Mouse (Mus musculus) central nervous system, embryonic 11.5 days (tissue): Measurements from ENCODE around the gene Alg10b. TPM values are rescaled to one million over a fixed set of nuclear protein-coding genes. Genes with fewer than 3 reads are reported as not detected.

Source experiments
- polyA plus RNA-seq: library from polyadenylated mRNA; depleted of rRNA; stranded (reverse); fragments of >200 nt; gene quantifications from 2 replicates; pipeline ENCODE4 v1.2.3, GENCODE M21; 2012; rRNA removed

Gene Alg10b
- polyA plus RNA-seq, result 26.3 and 45.1 TPM in 2 replicates

DNA sequence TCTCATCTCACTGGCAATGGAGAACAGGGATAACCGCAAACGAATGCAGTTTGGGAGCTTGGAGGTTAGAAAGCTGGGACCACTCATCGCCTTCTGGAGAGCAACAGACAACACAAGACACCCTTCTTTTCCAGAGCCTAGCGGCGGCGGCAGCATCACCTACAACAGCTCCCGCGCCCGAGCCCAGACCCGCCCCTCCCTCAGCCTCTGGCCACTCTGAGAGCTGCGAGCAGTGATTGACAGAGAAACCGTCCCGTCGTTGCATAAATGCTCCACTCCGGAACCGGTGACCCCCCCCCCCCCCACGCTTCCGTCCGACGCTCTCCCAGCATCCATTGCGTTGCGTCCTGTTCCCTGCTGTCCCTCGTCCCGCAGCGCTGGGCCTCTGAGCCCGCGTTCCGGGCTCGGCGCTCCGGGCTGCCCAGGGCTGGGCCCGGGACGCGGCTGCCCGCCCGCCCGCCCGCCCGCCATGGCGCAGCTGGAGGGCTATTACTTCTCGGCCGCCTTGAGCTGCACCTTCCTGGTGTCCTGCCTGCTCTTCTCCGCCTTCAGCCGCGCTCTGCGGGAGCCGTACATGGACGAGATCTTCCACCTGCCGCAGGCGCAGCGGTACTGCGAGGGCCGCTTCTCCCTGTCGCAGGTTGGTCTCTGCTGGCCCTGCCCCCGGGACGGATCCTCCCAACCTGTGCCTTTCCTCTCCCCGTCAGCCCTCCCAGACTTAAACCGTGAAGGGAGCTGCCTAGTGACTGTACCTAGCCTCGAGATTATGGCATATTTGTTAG is at the start of gene Alg10b:
Gene Alg10b (plus strand): TSS at position 343 of the 782 bp plus-strand sequence.

